Mouse (Mus musculus) myocyte (in vitro differentiated cells): ENCODE measurements around the gene Padi2.

Experiments used
- CEBPB ChIP-seq: IDR thresholded peaks from 2 replicates; pipeline ENCODE4 v1.6.1; 2011; ENCODE audit warnings: mild to moderate bottlenecking, moderate library complexity; ENCODE audit not compliant: poor library complexity, insufficient read depth, severe bottlenecking
- E2F4 ChIP-seq: IDR thresholded peaks from one replicate; pipeline ENCODE4 v1.6.1; 2011; ENCODE audit warnings: mild to moderate bottlenecking, control low read depth, moderate library complexity; ENCODE audit not compliant: insufficient read depth
- MAX ChIP-seq: IDR thresholded peaks from one replicate; pipeline ENCODE4 v1.6.1; 2011; ENCODE audit warnings: low read depth, mild to moderate bottlenecking, control low read depth
- MYOD1 ChIP-seq, 3 experiments: IDR thresholded peaks; one replicate each; pipeline ENCODE4 v1.6.1; 2011; ENCODE audit warnings: control low read depth in 2 of 3, low read depth in 2 of 3, mild to moderate bottlenecking in 2 of 3, moderate library complexity in 1 of 3; ENCODE audit not compliant: insufficient read length in 2 of 3, control insufficient read depth in 1 of 3
- MYOG ChIP-seq, 3 experiments: IDR thresholded peaks; one replicate each; pipeline ENCODE4 v1.6.1; 2011; ENCODE audit warnings: control low read depth in 2 of 3, low read depth in 2 of 3, mild to moderate bottlenecking in 2 of 3; ENCODE audit not compliant: insufficient read length in 2 of 3, control insufficient read depth in 1 of 3, insufficient read depth in 1 of 3
- POLR2A ChIP-seq: IDR thresholded peaks from one replicate; pipeline ENCODE4 v1.6.1; 2011; ENCODE audit warnings: low read depth, mild to moderate bottlenecking, control low read depth, moderate library complexity; ENCODE audit not compliant: insufficient read length
- POLR2AphosphoS2 ChIP-seq: IDR thresholded peaks from one replicate; pipeline ENCODE4 v1.6.1; 2011; ENCODE audit warnings: low read depth, control low read depth; ENCODE audit not compliant: insufficient read length
- SRF ChIP-seq: IDR thresholded peaks from one replicate; pipeline ENCODE4 v1.6.1; 2011; ENCODE audit warnings: low read depth; ENCODE audit not compliant: control insufficient read depth, insufficient read length
- TCF12 ChIP-seq: IDR thresholded peaks from one replicate; pipeline ENCODE4 v1.6.1; 2011; ENCODE audit warnings: mild to moderate bottlenecking, control low read depth; ENCODE audit not compliant: poor library complexity, insufficient read depth, severe bottlenecking
- TCF3 ChIP-seq: IDR thresholded peaks from one replicate; pipeline ENCODE4 v1.6.1; 2011; ENCODE audit warnings: low read depth, control low read depth; ENCODE audit not compliant: insufficient read length
- USF1 ChIP-seq: IDR thresholded peaks from one replicate; pipeline ENCODE4 v1.6.1; 2011; ENCODE audit warnings: low read depth, mild to moderate bottlenecking, control low read depth, moderate library complexity

- TF ChIP-seq POLR2A: no peak
- no peak for TF ChIP-seq POLR2AphosphoS2
- no peak for TF ChIP-seq TCF12
- TF ChIP-seq E2F4: no peak
- no peak for TF ChIP-seq SRF
- no peak for TF ChIP-seq MAX
- TF ChIP-seq USF1: no peak
- TF ChIP-seq TCF3: no peak
- no peak for TF ChIP-seq CEBPB
- no peak for TF ChIP-seq MYOD1 (IDR thresholded peaks at IDR 0.05; ENCODE audit: control insufficient read depth in 1 of 3, insufficient read length in 2 of 3, low read depth in 2 of 3)
- TF ChIP-seq MYOG (IDR thresholded peaks at IDR 0.05; ENCODE audit: control insufficient read depth in 1 of 3, insufficient read depth in 1 of 3, insufficient read length in 2 of 3, low read depth in 2 of 3): no peak
Measured at GRCm38 (mm10) chr4:140971691-140972090, 65.5 kb downstream of the Padi2 start.
